Mouse (Mus musculus) ovary, adult 18-20 months (tissue): Measurements from ENCODE around the gene Slc9a9.
"Not testable (repeated sequence)": the region's sequence is repeated elsewhere in the genome, so short reads cannot be mapped to it uniquely, and the experiment has no call there.

Experiments used
- DNase-seq: peaks from one replicate; pipeline ENCODE4 v3.0.0; 2022; ENCODE audit warnings: low spot score, mixed read lengths

The Slc9a9 gene

DNA sequence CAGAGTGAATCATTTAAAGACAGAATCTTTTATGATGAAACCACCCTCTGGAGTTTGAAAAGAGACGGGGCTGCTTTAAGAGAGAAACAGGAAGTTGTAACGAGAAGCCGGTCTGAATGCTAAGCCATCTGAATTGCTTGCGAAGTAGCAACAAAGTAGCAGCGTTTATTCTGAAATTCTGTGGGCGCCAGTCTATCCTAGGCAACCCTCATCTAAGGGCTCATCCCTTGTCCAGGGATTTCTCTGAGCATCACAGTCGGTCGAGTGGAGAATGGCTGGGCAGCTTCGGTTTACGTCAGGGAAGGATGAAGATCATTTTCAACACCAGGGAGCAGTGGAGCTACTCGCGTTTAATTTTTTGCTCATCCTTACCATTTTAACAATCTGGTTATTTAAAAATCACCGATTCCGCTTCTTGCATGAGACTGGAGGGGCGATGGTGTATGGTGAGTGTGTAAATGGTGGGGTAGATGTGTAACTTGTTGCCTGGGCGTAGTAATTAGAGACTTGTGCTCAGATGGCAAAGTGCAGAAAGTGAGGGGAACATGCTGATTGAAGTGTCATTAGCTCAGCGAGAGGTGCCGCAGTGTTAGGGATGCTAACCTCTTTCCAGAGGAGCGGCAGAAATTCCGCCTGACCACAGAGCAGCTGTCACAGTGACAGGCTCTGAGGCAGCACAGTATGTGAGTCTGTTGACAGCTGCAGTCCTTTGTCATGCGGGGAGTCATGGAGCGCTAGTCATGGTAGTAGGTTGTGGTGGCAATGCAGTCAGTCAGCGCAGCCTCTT is at the start of gene Slc9a9:
TSS of gene Slc9a9 (plus strand) at position 119 of the 787 bp plus-strand sequence.
- DNase-seq, result no peak

DNA sequence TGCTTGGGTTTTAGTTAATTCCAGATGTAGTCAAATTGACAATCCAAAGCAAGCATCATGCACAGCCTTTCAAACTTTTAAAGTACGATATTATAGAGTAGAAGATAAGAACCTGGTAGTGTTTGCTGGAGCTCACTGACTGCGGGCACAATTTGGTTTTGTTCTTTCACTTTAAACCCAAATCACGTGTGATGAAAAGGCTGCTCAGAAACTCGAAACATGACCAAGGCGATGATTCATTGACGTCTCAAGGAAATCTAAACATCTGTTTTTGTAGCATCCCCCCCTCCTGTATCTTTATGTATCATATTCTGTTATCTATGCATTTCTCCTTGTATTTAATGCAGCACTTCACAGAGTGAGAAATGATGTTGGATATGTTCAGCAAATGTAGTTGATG is 49.4 kb upstream of the Slc9a9 start:
- DNase-seq, result no peak

DNA sequence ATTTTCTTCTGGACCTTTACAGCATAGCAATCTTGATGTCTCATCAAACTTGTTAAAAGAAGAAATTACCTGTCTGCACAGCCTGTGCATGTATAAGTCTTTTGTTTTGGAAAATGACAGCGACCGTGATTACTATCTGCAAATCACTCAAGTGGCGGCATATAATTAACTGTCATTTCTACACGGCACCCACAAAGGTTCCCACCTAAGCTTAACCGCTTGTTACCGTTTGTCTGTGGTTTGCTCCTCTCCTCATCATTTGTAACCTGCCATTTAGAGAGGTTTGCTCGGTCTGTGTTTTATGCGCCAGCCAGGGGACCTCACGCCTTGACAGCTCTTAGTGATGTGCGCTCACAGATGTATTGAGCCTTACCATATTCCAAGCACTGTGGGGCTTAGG is 48.9 kb upstream of the Slc9a9 start:
- DNase-seq, result no peak

DNA sequence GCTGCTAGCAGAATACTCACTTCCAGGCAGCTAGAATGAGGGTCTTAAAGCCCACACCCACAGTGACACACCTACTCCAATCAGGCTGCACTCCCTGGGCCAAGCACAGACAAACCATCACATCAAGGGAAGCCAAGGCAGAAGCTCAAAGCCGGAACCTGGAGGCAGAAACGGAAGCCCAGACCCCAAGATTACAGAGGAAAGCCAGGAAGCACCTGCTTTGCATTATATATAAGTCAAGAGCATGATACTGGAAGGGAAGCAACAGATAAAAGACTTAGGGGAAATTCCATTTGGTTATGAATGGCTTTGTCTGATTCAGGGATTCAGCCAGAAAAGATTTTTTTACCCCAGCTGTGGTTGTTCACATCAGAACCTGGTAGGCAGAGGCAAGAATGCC is 47.8 kb upstream of the Slc9a9 start:
- DNase-seq, result no peak

DNA sequence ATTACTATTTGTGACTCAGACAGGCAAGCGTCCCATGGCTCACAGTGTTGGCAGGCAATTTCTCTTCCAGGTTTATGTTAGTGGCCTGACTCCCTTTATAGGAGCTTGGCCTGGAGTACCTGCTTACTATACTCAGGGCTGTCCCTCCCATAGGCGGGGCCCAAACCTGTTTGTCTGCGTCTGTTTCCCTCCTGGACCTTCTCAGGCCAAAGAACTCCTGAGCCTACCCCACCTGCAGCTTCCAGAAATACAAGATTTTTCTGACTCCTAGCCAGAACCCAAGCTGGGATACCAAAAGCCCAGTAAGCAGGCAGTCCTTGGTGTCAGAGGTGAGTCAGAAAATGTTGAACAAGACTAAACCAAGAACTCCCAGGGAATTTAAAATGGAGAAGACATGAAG is 43.0 kb upstream of the Slc9a9 start:
- no peak for DNase-seq

DNA sequence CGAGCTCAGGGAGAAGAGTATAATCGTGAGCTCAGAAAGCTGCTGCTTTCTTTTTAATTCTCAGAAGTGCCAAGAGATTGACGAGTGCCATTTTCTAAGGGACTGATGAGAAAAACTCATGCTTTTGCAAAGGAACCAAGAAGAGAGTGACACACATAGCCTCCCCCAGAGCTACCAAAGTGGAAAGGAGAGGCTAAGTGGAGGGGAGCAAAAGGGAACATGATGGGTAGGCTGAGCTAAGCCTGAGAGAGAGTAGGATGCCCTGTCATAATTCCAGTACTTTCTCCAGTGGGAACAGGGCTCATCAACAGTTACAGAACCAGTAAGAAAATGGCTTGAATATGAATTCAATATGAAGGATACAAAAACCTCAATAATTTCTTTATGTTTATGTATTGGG is 40.8 kb upstream of the Slc9a9 start:
- DNase-seq, result no peak

DNA sequence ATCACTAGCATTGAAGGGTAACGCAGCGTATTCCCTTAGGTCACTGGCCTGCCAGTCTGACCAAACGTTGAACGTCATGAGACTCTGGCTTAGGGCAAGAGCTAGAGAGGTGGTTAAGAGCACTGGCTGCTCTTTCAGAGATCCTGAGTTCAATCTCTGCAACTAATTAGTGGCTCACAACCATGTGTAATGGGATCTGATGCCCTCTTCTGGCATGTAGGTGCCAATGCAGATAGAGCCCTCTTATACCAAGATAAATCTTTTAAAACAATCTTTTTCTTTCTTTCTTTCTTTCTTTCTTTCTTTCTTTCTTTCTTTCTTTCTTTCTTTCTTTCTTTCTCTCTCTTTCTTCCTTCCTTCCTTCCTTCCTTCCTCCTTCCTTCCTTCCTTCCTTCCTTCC is 35.4 kb upstream of the Slc9a9 start:
- not testable (repeated sequence) for DNase-seq

DNA sequence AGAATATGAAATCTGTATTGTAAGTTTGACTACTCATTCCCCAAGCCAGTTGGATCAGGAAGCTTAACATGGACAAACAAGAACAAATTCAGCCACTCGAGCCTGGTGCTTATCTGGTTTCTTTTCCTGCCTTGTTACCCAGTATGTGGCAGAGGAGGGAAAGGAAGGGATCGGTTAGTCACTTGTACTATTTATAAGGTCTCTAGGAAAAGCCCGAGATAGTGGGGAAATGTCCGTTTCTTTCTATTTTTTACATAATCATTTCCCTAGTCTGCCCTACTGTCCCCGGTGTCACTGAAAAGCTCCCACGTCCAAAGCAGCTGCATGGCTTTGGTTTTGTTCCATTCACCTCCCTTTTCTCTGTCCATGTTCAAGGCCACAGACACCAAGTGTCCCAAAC is 24.1 kb upstream of the Slc9a9 start:
- DNase-seq, result no peak

DNA sequence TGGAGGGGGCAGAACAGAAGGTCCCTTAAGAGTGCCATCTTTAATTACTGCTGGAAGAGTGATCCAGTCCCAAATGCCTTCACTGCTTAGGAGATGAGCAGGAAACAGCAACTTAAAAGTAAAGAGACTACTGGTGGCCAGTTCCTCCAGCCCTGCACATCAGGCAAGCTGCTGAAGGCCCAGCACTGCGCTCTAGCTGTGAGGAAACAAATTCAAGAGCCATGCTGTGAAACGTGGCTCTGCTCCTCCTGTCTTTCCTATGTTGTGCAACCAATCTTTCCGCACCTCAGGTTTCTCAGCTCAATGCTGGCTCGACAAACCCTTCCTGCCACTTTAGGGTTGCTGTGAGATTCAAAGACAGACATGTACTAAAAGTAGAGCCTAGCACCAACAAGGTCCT is 22.3 kb upstream of the Slc9a9 start:
- DNase-seq, result no peak

DNA sequence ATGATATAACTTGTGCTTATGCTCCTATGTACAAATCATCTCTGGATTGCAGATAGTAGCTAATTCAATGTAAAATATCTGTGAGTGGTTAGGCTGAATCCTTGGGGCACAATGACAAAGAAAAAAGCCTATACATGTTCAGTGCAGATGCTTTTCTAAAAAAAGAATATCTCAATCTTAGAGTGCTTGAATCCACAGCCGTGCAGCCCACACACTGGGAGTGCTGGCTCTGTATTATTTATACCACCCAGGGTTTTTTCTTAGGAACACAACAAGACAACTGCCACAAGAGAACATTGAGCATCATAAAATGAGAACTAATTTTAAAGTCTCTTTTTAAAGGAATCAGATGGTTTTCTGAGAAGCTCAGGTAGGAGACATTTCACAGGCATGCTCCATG is 19.7 kb upstream of the Slc9a9 start:
- no peak for DNase-seq

DNA sequence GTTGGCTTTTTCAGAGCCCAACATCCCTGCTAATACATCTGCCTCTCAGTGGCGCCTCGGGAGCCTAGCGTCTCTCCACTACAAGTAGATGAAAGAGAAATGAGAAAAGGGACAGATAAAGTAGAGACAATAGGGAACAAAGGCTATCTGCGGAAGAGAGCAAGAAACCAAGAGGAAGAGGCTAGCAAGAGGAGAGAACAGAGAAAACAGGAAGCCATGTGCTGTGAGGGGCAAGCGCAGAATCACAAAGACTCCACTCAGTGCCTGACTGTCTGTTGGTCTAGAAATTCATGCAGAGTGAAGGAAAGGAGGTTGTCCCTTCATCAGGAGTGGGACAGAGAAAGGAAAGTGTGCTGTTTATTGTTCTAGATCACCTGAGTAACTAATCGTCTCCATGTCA is 16.5 kb upstream of the Slc9a9 start:
- DNase-seq, result no peak

DNA sequence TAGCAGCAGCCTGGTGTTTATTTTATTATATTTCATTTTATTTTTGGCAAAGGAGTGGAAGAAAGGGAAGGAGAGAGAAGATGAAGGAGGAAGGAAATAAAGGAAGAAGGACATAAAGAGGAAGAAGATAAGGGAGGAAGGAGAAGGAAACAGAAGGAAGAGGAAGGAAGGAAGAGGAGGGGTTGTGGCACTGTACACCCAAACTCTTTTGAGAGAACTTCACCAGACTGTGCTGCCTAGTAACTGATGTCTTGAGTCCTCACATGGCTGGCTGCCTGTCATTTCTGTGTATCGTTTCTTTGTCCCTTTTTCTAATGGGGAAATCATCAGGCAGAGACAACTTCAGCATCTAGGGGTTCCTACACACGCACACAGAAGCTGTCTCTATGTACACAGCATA is 15.9 kb upstream of the Slc9a9 start:
- no peak for DNase-seq

DNA sequence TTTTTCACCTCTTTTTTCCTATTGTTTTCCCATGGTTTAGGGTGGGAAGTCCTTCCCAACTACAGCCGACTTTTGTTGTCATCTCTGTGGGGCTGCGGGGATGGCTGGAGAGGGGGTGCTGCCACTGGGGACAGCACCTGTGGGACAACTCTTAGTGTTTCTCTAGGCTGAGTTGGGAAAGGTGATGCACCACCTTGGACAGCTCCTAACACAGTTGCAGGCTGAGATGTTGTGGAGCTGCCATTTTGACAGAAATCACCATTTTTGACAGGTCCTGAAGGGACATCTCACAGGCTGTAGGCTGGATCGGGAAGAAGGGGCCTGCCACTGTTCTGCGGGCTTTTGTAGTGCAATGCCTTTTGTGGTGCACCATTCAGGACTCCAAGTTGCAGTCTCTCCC is 13.4 kb upstream of the Slc9a9 start:
- no peak for DNase-seq

DNA sequence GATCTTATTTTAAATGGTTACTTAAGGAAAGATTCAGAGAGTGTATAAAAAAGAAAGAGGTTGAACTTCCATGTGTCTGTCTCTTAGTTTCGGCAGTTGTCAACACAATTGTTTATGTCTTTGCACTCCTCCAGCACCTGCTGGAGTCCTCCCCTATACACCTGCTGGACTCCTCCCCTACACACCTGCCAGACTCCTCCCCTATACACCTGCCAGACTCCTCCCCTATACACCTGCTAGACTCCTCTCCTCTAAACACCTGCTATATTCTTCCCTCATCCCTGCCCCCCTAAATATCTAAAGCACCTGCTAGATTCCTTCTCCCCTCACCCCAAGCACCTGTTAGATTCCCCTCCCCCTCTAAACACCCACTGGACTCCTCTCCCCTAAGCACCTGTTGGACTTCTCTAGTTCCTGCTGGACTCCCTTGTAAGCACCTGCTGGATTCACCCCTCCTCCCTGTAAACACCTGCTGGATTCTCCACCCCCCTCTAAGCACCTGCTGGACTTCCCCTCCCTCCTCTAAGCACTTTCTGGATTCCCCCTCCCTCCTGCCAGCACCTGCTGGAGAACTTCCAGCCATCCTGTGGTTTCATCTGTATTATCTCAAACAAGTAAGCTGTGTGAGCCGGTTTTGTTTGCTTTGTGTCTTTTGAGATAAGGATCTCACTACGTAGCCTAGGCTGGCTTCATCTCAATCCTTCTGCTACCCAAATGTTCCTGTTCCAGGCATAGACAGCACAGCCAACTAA is 10.1 kb upstream of the Slc9a9 start:
- no peak for DNase-seq

DNA sequence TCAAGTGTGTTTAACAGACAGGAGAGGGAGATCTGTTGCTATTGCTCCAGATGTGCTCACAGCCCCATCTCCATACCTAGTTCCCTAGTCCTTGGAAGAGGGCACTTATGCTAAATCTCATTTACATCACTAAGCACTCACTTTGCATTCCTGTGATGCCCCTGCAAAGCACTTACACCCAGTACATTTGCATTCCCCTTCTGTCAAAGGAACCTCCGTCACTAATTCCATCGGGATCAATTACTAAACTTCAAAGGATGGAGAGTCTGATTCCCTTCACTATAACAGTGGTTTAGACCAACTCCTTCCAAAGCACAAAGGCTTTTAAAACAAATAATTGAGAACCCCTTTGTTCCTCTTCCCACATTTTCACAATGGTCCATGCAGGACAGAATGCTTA is 7.9 kb upstream of the Slc9a9 start:
- DNase-seq, result no peak

DNA sequence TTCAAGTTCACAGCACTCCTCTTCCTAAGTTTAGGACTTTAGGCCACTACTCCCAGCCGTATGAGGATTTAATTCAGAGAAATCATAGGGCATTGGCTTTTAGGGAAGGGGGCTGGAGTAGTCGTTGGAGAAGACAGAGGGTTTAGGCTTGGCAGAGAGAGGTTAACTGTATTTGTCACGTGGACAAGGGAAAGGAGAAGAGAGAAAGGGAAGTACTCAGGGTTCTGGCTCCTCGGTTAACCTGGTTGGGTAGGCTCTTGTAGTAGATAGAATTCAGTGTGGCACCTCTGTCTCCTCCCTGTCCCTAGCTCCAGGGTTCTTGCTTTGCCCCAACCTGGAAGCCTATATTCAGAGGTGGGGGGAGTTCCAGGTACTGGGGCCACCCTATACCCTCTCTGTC is 4.5 kb upstream of the Slc9a9 start:
- DNase-seq, result no peak

DNA sequence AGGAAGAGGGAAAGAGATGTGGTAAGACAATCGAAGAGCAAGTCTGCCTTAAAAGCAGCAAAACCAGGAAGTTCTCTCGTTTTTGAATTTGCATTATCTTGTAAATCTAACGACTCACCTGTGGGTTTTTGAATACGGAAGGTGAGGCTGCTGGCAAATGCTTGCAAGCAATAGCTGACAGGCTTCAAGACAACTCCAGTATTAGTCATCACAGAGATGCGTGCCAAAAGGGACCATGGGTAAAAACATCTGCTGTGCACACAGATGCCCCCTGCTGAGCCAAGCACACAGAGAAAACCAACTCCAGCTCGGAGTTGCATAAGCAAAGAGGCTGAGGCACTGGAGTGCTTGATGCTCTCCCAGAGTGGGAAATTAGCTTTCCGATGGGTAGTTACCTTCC is 1.1 kb upstream of the Slc9a9 start:
- no peak for DNase-seq

DNA sequence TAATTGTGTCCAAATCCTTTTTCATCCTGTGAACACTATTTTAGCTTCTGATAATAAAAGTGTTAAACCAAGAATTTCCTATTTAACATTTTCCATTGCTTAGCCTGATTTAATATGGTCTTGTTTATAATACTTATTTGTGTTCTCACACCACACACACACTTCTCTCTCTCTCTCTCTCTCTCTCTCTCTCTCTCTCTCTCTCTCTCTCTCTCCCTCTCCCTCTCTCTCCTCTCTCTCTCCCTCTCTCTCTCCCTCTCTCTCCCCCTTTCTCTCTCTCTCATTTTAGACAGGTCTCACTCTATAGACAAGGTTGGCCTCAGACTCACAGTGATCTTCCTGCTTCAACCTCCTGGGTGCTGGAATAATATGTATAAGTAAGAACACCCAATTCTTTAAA is 995 bp downstream of the Slc9a9 start:
- DNase-seq, result no peak

DNA sequence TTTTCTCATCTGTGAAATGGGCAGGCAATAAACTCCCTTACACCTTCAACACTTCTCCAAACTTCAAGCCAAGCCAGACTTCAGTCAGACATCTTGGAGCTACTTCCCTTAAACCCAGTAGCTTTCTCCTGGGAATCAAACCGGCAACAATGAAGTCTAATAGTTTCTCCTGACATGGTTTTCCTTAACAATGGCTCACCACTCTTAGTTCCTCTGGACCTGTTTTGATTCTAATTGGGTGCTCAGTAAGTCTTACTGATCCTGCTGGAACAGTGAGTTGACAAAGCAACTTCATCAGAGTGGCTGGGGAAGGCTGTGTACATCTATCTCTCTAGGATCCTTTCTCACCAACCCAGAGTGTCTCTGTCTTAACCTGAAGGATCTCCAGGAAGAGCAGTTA is 5.0 kb downstream of the Slc9a9 start:
- no peak for DNase-seq

DNA sequence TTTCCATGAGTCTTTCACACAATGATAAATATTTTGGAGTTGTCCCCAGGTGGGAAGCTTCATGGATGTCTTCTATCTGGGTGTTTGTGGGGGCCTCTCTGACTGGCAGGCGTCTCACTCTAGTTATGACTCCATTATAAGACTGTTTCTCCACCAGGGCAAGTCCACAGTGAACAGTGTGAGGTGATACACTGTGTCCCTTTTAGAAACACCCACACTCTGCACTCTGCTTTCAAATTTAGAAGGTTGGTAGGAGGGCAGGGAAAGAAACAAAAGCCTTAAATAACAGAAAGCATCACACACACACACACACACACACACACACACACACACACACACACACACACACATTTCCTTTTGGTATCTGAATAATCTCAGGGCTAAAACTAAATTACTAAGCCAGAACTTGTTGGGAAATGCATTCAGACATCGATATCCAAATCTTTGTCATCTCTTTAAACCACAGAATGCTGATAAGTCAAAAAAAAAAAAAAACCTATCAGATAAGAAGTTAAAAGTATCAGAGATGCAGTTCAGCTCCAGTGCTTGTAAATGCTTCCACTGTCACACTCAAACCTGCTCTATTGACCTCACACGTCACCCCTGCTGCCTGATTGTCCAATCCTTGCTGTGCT is 8.4 kb downstream of the Slc9a9 start:
- no peak for DNase-seq

DNA sequence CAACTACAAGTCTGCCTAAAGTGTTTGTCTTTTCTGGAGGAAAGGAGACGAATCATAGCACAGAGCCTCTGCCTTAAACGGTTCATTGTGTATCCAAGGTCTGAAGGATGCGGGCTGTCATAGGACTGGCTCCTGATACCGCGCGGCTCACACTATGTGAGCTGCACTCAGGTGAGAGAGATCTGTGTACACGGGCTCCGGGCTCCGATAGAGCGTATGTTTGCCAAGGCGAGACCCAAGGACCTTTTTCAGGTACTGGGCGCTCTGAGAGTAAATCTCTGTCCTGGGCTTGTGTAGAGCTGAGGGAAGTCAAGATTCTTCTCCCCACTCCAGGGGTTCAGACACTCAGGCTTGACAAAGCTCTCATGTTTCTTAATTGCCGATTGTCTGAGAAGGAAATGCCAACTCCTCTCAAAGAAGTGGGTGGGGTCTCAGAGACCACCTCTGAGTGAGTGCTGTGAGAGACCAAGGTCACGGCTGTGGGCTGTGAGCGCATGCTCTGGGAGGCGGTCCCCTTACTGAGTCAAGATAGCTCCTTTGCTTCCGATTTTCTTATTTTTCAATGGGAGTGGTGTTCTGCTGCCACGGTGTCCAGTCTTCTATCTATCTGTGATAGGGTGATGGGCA is 10.9 kb downstream of the Slc9a9 start:
- DNase-seq, result no peak

DNA sequence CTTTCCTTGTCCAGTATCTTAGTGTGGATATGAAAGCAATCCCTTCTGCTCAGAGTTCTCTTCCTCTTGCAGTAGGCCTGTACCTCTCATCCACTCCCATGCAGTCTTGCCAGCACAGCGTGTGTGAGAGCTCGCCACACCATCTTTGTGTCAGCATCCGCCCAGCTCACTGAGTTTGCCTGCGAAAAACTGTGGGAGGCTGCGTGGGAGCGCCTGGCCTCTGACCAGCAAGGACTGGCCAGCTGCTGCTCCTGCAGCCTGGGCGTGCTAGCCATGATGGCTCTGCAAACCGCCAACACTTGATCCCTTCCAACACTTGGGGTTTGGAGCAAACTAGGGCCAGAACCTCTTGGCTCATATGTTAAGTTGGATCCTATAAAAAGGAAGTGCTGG is 11.4 kb downstream of the Slc9a9 start:
- DNase-seq, result peak; percentile 55

DNA sequence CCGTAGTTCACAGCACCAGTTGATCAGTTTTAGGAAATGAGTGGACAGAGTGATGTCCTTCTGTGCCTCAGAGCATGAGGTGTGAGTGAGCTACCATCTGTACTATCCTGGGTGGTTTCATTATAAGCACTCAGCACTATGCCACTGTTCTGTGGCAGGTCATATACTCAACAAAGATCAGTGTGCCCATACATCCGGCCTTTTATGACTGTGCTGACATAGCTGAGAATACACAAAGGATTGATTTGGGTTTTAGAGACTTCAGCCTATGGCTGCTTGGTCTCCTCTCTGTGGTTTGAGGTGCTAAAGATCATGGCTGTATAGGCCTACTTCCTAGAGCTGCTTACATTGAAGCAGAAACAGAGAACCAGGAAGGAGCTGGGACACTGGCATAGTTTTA is 12.6 kb downstream of the Slc9a9 start:
- DNase-seq, result no peak
